Mouse (Mus musculus) midbrain, embryonic 12.5 days (tissue): ENCODE results near the gene Hpdl. TPM values are rescaled to one million over a fixed set of nuclear protein-coding genes. Genes with fewer than 3 reads are reported as not detected.

Experiments used
- polyA plus RNA-seq: library from polyadenylated mRNA; unstranded; fragments of >200 nt; fragmentation: Nextera tagmentation; extraction: Ambion mirVana; gene quantifications from 2 replicates; pipeline ENCODE4 v1.2.1, GENCODE M21; 2016

Gene Hpdl
- polyA plus RNA-seq, 1 experiment from 2014 or later = 0.45 TPM

Other genes starting within 250 kb of the Hpdl start
- 3.4 and 4.6 TPM in 2 replicates for gene Ccdc17, start 225.1 kb downstream of the Hpdl start, polyA plus RNA-seq
- 229 and 242 TPM in 2 replicates for gene Nasp, start 193.8 kb downstream of the Hpdl start, polyA plus RNA-seq
- gene Akr1a1, start 170.0 kb downstream of the Hpdl start, polyA plus RNA-seq = 463 and 513 TPM in 2 replicates
- gene Prdx1, start 136.2 kb downstream of the Hpdl start, polyA plus RNA-seq = 740 and 818 TPM in 2 replicates
- 32.0 and 35.7 TPM in 2 replicates for gene Mmachc, start 113.3 kb downstream of the Hpdl start, polyA plus RNA-seq
- 27.6 and 28.9 TPM in 2 replicates for gene Ccdc163, start 113.2 kb downstream of the Hpdl start, polyA plus RNA-seq
- 5.3 and 5.7 TPM in 2 replicates for gene Tesk2, start 100.8 kb downstream of the Hpdl start, polyA plus RNA-seq
- gene Toe1, start 14.1 kb downstream of the Hpdl start, polyA plus RNA-seq = 29.5 and 33.5 TPM in 2 replicates
- 14.9 and 17.3 TPM in 2 replicates for gene Mutyh, start 14.0 kb downstream of the Hpdl start, polyA plus RNA-seq
- gene Zswim5, start 55.7 kb upstream of the Hpdl start, polyA plus RNA-seq = 9.6 and 10.6 TPM in 2 replicates
- gene Urod, start 172.7 kb upstream of the Hpdl start, polyA plus RNA-seq = 78.7 and 85.3 TPM in 2 replicates
- gene Hectd3, start 173.6 kb upstream of the Hpdl start, polyA plus RNA-seq = 16.7 and 17.8 TPM in 2 replicates
- gene Eif2b3, start 197.7 kb upstream of the Hpdl start, polyA plus RNA-seq = 43.1 and 44.1 TPM in 2 replicates